Mouse (Mus musculus): ENCODE data around the gene Rtf1.
"Not testable (repeated sequence)": the region's sequence is repeated elsewhere in the genome, so short reads cannot be mapped to it uniquely, and the experiment has no call there.

Rtf1 gene

DNA sequence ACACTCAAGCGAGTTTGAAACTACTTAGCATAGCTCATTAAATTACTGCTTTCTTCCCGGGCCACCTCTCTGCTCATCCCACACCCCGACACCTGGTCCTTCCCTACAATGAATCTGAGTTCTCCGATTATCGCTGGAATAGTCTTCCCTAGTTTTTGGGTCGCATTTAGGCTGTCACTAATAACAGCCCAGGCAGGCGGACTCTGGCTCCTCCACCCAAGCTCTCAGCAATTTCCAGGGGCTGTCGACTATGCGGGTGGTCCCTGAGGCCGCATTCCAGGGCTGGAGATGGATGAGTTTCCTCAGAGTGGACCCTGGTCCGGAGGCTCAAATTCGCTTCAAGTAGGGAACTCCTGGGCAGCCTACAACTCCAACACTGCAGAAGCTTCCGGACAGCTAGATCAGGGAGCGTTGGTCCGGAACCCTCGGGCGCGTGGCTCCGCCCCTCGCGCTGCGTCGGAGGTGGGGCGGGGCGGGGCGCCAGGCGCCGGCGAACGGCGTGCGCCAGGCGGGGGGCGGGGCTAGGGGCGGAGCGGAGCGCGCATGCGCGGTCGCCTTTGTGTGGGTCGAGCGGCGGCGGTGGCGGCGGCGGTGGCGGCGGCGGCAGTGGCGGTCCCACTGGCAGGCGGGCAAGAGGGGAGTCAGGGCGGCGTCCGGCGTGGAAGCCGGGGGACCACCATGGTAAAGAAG lies at the start of gene Rtf1:
Rtf1 (plus strand) TSS at position 544 of the 690 bp plus-strand sequence.
- in situ Hi-C loops (cut with MboI; ENCODE audit: low pct_unique_long_range_greater_than_20kb in 1 of 2, low sequenced_read_pairs in 2 of 2, unreplicated experiment in 1 of 2), result no loop called here

DNA sequence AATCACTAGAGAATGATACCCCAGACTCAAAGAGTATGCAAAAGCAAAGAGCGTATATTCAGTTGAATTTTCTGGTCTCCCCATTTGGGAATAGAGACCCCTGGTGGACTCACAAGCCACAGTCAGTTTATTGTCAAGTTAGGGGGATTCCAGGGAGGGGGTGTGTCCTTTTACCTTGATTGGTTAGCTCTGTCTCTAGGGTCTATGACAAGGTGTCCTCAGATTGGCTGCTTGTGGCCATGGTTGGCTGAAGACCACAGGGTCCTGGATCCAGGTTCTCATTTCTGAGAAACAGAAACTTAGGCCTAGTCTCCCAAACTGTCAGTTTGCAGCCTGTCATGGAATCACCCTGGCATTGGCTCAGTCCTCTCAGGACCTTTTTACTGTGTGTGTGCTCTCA lies 38.1 kb upstream of the Rtf1 start:
- in situ Hi-C loops (cut with MboI; ENCODE audit: low pct_unique_long_range_greater_than_20kb in 1 of 2, low sequenced_read_pairs in 2 of 2, unreplicated experiment in 1 of 2), result loop anchor here (25.0 kb wide), 1 partner anchor 301 kb away; no protein-coding TSS in a partner anchor

- in situ Hi-C loops (cut with MboI; ENCODE audit: low pct_unique_long_range_greater_than_20kb in 1 of 2, low sequenced_read_pairs in 2 of 2, unreplicated experiment in 1 of 2), result loop anchor here (25.0 kb wide), 1 partner anchor 296 kb away; no protein-coding TSS in a partner anchor
Measured at GRCm38 (mm10) chr2:119641214-119641912, 33.5 kb upstream of the Rtf1 start.

GRCm38 (mm10) chr2:119644254-119644653 lies 30.6 kb upstream of the Rtf1 start:
- in situ Hi-C loops (cut with MboI; ENCODE audit: low pct_unique_long_range_greater_than_20kb in 1 of 2, low sequenced_read_pairs in 2 of 2, unreplicated experiment in 1 of 2), result loop anchor here (25.0 kb wide), 1 partner anchor 293 kb away; no protein-coding TSS in a partner anchor

- in situ Hi-C loops (cut with MboI; ENCODE audit: low pct_unique_long_range_greater_than_20kb in 1 of 2, low sequenced_read_pairs in 2 of 2, unreplicated experiment in 1 of 2), result no loop called here
Measured at GRCm38 (mm10) chr2:119662220-119663182, 12.4 kb upstream of the Rtf1 start, which contains the start of gene Ndufaf1. TSS of gene Ndufaf1 (minus strand) at chr2:119662827.

DNA sequence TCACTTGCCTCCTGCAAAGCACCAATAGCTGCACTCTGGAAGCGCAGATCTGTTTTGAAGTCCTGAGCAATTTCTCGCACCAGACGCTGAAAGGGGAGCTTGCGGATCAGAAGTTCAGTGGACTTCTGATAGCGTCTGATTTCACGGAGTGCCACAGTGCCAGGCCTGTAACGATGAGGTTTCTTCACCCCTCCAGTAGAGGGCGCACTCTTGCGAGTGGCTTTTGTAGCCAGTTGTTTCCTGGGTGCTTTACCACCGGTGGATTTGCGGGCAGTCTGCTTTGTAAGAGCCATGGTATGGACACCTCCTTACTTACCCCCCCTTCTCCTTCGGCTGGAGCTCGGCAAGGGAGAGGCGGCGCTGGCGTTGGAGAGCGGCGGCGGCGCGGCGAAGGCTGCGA lies 9.1 kb upstream of the Rtf1 start:
- in situ Hi-C loops (cut with MboI; ENCODE audit: low pct_unique_long_range_greater_than_20kb in 1 of 2, low sequenced_read_pairs in 2 of 2, unreplicated experiment in 1 of 2), result not testable (repeated sequence)

- in situ Hi-C loops (cut with MboI; ENCODE audit: low pct_unique_long_range_greater_than_20kb in 1 of 2, low sequenced_read_pairs in 2 of 2, unreplicated experiment in 1 of 2), result no loop called here
Measured at GRCm38 (mm10) chr2:119669010-119669409, 5.9 kb upstream of the Rtf1 start.

- in situ Hi-C loops (cut with MboI; ENCODE audit: low pct_unique_long_range_greater_than_20kb in 1 of 2, low sequenced_read_pairs in 2 of 2, unreplicated experiment in 1 of 2), result no loop called here
Measured at GRCm38 (mm10) chr2:119675215-119675784, 432 bp downstream of the Rtf1 start.

GRCm38 (mm10) chr2:119675831-119676230 lies 963 bp downstream of the Rtf1 start:
- in situ Hi-C loops (cut with MboI; ENCODE audit: low pct_unique_long_range_greater_than_20kb in 1 of 2, low sequenced_read_pairs in 2 of 2, unreplicated experiment in 1 of 2), result no loop called here

- in situ Hi-C loops (cut with MboI; ENCODE audit: low pct_unique_long_range_greater_than_20kb in 1 of 2, low sequenced_read_pairs in 2 of 2, unreplicated experiment in 1 of 2), result no loop called here
Measured at GRCm38 (mm10) chr2:119683706-119684105, 8.8 kb downstream of the Rtf1 start.

GRCm38 (mm10) chr2:119692003-119692701 lies 17.3 kb downstream of the Rtf1 start:
- in situ Hi-C loops (cut with MboI; ENCODE audit: low pct_unique_long_range_greater_than_20kb in 1 of 2, low sequenced_read_pairs in 2 of 2, unreplicated experiment in 1 of 2), result no loop called here

DNA sequence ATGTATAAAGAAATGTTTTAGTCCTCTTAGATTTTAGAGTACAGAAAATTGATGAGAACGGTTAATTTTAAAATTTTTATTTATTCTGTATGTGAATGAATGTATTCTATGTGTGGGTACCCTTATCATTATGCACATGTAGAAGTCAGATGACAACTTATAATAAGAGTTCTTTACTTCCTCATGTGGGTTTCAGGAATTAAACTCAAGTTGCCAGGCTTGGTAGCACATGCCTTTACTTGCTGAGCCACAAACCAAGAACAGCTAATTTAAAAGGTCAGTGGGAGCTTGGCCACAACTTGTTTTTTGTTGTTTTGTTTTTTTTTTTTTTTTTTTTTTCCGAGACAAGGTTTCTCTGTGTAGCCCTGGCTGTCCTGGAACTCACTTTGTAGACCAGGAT lies 20.0 kb downstream of the Rtf1 start:
- in situ Hi-C loops (cut with MboI; ENCODE audit: low pct_unique_long_range_greater_than_20kb in 1 of 2, low sequenced_read_pairs in 2 of 2, unreplicated experiment in 1 of 2), result no loop called here

GRCm38 (mm10) chr2:119696111-119696510 lies 21.2 kb downstream of the Rtf1 start:
- in situ Hi-C loops (cut with MboI; ENCODE audit: low pct_unique_long_range_greater_than_20kb in 1 of 2, low sequenced_read_pairs in 2 of 2, unreplicated experiment in 1 of 2), result no loop called here

DNA sequence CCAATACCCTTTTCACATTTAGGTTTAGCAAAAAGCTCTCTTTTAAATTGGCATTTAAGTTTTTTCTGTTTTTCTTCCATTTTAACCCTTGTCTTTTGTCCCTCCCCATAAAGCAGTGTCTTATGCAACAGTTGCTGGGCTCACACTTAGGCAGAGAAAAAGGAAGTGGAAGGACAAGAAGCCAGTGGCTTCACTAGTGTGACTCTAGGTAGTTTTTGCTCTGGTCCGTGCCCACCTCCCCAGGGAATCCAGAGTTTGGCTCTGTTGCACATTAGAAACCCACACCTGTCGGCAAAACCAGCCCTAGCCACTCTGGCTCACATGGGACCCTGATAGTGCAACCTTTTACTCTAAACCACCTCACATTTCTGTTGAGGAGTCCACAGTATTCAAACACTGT lies 23.6 kb downstream of the Rtf1 start:
- in situ Hi-C loops (cut with MboI; ENCODE audit: low pct_unique_long_range_greater_than_20kb in 1 of 2, low sequenced_read_pairs in 2 of 2, unreplicated experiment in 1 of 2), result no loop called here

- in situ Hi-C loops (cut with MboI; ENCODE audit: low pct_unique_long_range_greater_than_20kb in 1 of 2, low sequenced_read_pairs in 2 of 2, unreplicated experiment in 1 of 2), result no loop called here
Measured at GRCm38 (mm10) chr2:119699962-119700361, 25.1 kb downstream of the Rtf1 start.

DNA sequence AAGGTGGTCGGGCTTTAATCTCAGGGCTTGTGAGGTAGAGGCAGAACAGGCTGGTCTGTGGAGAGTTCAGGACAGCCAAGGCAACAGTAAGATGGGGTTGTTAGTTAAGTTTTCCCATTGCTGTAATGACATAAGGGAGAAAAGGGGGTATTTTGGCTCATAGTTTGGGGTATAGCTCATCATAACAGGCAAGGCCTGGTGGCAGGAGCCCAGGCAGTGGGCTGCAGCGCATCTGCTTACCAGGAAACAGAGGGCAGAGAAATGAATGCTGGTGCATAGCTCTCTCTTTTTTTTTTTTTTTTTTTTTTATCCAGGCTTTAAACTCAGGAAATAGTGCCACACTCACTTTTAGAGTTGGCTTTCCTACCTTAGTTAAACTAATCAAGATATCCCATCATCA lies 28.3 kb downstream of the Rtf1 start:
- in situ Hi-C loops (cut with MboI; ENCODE audit: low pct_unique_long_range_greater_than_20kb in 1 of 2, low sequenced_read_pairs in 2 of 2, unreplicated experiment in 1 of 2), result no loop called here

DNA sequence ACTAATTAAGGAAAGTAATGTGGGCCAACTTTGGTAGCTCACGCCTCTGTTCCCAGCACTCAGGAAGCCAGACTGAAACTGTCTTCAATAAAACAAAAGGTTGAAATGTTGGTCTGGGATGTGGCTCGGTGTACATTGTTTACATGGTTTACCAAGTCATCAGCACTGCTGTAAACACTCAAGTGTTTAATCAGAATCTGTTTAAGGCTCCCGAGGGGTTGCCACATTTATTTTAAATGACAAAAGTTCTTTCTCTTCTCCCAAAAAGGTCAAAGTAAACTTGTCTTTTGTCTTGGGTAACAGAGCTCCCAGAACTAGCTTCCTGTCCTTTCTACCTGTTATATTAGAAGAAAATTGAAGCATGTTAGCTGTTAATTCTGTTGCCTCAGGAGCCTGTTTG lies 32.8 kb downstream of the Rtf1 start:
- in situ Hi-C loops (cut with MboI; ENCODE audit: low pct_unique_long_range_greater_than_20kb in 1 of 2, low sequenced_read_pairs in 2 of 2, unreplicated experiment in 1 of 2), result no loop called here

GRCm38 (mm10) chr2:119710011-119710410 lies 35.1 kb downstream of the Rtf1 start:
- in situ Hi-C loops (cut with MboI; ENCODE audit: low pct_unique_long_range_greater_than_20kb in 1 of 2, low sequenced_read_pairs in 2 of 2, unreplicated experiment in 1 of 2), result no loop called here
